Mouse (Mus musculus): ENCODE data around the gene Atp10a. TPM values are rescaled to one million over a fixed set of nuclear protein-coding genes. Genes with fewer than 3 reads are reported as not detected.

Atp10a gene
- 3.9 and 4.7 TPM in 2 replicates for polyA plus RNA-seq (2015; fragmentation: Nextera tagmentation; extraction: Ambion mirVana)

DNA sequence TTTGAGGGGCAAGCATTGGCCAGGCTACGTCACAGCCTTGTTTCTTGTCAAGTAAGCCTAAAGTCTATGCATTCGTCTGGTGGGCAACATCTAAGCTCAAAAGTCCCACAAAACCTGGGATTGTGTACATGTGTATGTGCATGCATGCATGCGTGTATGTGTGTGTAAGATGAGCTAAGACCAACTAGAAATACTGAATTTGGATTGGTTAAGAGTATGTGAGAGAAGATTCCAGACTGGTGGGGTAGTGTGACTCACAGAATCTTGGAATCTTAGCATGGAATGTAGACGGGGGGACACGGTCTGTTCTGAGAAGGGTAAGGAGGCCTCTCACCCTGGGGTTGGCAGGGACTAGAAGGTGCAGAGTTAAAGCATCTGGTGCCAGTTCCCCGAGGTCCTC lies at the start of gene Atp10a:
Gene Atp10a (plus strand): TSS at position 301 of the 400 bp plus-strand sequence.
- Histone ChIP-seq H3K9ac (ENCODE audit: low read length) (no peak within 1 kb of the TSS), H3K27me3 (ENCODE audit: control insufficient read depth, insufficient read depth, low read length) (no peaks in the 10 kb centered on the region), H3K27ac (ENCODE audit: low read length) (no peak within 1 kb of the TSS), H3K4me1 (ENCODE audit: control insufficient read depth, insufficient read depth, low read length) (peaks cover 8% of the 10 kb centered on the region), H3K4me3 (replicated peaks; ENCODE audit: low read length) (no peak within 1 kb of the TSS), H3K4me2 (ENCODE audit: low read depth, low read length) (no peak within 1 kb of the TSS), H3K36me3 (ENCODE audit: control insufficient read depth, insufficient read depth, low read length) (no peaks in the 10 kb centered on the region), H3K9me3 (replicated peaks; ENCODE audit: control insufficient read depth, low read length) (no peaks in the 10 kb centered on the region)
- ATAC-seq (ENCODE audit: insufficient read depth, low FRiP score) = no peak
- WGBS = 82% methylated on average over 6 of the region's 6 CpGs

DNA sequence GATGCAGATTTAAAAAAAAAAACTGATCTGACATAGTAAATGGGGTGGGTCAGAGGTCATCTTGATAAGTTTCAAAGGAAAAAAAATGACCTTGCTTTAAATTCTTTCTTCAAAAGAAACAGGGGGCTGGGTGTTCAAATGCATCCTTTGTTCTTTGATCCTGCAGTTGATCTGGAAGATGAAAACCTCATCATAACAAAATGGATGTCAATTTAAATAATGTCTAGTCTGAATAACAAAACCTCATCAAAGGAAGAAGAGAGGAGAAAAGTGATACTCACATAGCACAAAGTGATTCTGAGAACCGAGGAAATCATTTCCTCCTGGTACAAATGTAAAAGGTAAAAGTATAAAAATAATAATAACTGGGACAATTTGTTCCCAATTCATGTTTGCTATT lies 37.9 kb upstream of the Atp10a start:
- Histone ChIP-seq H3K4me3 (replicated peaks; ENCODE audit: low read length) (no peak overlapping the region), H3K36me3 (ENCODE audit: control insufficient read depth, insufficient read depth, low read length) (no peaks in the 10 kb centered on the region), H3K4me1 (ENCODE audit: control insufficient read depth, insufficient read depth, low read length) (no peaks in the 10 kb centered on the region), H3K27me3 (ENCODE audit: control insufficient read depth, insufficient read depth, low read length) (no peaks in the 10 kb centered on the region), H3K4me2 (ENCODE audit: low read depth, low read length) (no peak overlapping the region), H3K27ac (ENCODE audit: low read length) (no peak overlapping the region), H3K9ac (ENCODE audit: low read length) (no peak overlapping the region), H3K9me3 (replicated peaks; ENCODE audit: control insufficient read depth, low read length) (no peaks in the 10 kb centered on the region)
- WGBS = 35% methylated on average over 1 of the region's 1 CpGs
- no peak for ATAC-seq (ENCODE audit: insufficient read depth, low FRiP score)

DNA sequence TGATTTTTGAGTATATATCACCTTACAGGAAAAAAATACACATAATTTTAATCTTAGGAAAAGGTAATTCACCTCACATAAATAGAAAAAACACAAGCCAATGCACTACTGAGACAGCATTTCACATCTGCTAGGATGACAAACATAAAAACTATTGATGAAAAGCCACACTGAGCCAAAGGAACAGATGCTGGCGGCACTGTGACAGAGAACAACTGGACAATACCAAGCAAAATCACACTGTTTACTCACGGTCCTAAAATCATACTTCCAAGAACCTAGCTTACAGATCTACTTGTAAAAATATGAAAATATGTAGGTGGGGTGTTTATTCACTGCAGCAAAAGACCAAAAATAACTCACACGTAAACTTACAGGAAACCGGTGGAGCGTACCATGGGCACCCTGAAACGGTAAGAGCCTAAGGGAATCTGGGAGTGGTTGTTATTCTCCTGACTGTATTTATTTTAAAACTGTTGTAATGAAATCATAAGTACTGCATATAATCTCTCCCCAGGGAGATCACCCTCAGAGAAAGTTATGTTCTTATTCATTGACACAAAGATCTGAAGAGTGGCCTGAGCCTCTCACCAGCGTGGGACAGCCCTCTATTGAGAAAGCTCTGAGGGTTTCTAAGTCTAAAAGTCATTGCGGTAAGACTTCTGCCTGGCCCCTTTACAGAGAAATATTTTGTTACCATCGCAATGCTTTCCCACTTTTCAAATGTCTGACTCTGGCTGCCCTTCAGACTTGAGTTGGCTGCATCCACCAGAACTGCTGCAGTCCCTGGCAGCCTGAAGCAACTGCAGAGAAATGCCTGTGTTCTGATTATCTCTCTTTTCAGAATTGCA lies 29.4 kb upstream of the Atp10a start:
- 42% methylated on average over 9 of the region's 9 CpGs for WGBS

DNA sequence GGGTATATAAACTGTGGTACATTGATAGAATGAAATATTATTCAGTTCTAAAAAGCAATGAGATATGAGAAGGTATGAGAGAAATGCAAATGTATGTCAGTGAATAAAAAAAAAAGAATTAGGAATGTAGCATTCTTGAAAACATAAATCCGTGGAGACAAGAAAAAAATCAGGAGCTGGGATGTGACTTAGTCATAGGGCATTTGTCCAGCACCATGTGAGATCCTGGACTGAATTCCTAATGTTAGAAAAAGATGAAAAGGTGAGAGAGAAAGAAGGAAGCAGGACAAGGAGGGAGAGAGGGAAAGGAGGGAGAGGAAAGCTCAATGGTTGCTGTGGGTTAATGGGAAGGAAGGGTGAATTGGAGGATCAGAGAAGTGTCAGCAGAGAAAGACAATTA lies 28.6 kb upstream of the Atp10a start:
- WGBS = 53% methylated on average over 1 of the region's 1 CpGs
- Histone ChIP-seq H3K9ac (ENCODE audit: low read length) (no peak overlapping the region), H3K9me3 (replicated peaks; ENCODE audit: control insufficient read depth, low read length) (no peaks in the 10 kb centered on the region), H3K36me3 (ENCODE audit: control insufficient read depth, insufficient read depth, low read length) (no peaks in the 10 kb centered on the region), H3K4me1 (ENCODE audit: control insufficient read depth, insufficient read depth, low read length) (no peaks in the 10 kb centered on the region), H3K27me3 (ENCODE audit: control insufficient read depth, insufficient read depth, low read length) (no peaks in the 10 kb centered on the region), H3K4me3 (replicated peaks; ENCODE audit: low read length) (no peak overlapping the region), H3K4me2 (ENCODE audit: low read depth, low read length) (no peak overlapping the region), H3K27ac (ENCODE audit: low read length) (no peak overlapping the region)
- no peak for ATAC-seq (ENCODE audit: insufficient read depth, low FRiP score)

More for the DNA sequence above, 29.4 kb upstream of the Atp10a start:
- Histone ChIP-seq H3K4me3 (replicated peaks; ENCODE audit: low read length) (no peak overlapping the region), H3K4me2 (ENCODE audit: low read depth, low read length) (no peak overlapping the region), H3K4me1 (ENCODE audit: control insufficient read depth, insufficient read depth, low read length) (no peaks in the 10 kb centered on the region), H3K27ac (ENCODE audit: low read length) (no peak overlapping the region), H3K36me3 (ENCODE audit: control insufficient read depth, insufficient read depth, low read length) (no peaks in the 10 kb centered on the region), H3K9me3 (replicated peaks; ENCODE audit: control insufficient read depth, low read length) (no peaks in the 10 kb centered on the region), H3K9ac (ENCODE audit: low read length) (no peak overlapping the region), H3K27me3 (ENCODE audit: control insufficient read depth, insufficient read depth, low read length) (no peaks in the 10 kb centered on the region)
- ATAC-seq (ENCODE audit: insufficient read depth, low FRiP score) = no peak

DNA sequence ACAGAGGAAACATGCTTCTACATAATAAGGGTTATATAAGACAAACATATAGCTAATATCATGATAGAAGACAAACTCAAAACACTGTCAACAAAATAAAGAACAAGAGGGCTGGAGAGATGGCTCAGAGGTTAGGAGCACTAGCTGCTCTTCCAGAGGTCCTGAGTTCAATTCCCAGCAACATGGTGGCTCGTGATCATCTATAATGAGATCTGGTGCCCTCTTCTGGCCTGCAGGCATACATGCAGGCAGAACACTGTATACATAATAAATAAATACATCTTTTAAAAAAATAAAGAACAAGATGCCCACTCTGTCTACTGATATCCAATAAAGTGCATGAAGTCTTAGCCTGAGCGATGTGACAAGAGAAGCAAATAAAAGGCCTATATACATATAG lies 26.7 kb upstream of the Atp10a start:
- H3K27me3 ChIP-seq (ENCODE audit: control insufficient read depth, insufficient read depth, low read length) = no peaks in the 10 kb centered on the region
- H3K36me3 ChIP-seq (ENCODE audit: control insufficient read depth, insufficient read depth, low read length) = no peaks in the 10 kb centered on the region
- H3K4me2 ChIP-seq (ENCODE audit: low read depth, low read length) = no peak overlapping the region
- no peaks in the 10 kb centered on the region for H3K9me3 ChIP-seq (replicated peaks; ENCODE audit: control insufficient read depth, low read length)
- H3K4me1 ChIP-seq (ENCODE audit: control insufficient read depth, insufficient read depth, low read length) = no peaks in the 10 kb centered on the region
- no peak overlapping the region for H3K9ac ChIP-seq (ENCODE audit: low read length)
- 93% methylated on average over 2 of the region's 2 CpGs for WGBS
- no peak for ATAC-seq (ENCODE audit: insufficient read depth, low FRiP score)
- H3K27ac ChIP-seq (ENCODE audit: low read length) = no peak overlapping the region
- no peak overlapping the region for H3K4me3 ChIP-seq (replicated peaks; ENCODE audit: low read length)

DNA sequence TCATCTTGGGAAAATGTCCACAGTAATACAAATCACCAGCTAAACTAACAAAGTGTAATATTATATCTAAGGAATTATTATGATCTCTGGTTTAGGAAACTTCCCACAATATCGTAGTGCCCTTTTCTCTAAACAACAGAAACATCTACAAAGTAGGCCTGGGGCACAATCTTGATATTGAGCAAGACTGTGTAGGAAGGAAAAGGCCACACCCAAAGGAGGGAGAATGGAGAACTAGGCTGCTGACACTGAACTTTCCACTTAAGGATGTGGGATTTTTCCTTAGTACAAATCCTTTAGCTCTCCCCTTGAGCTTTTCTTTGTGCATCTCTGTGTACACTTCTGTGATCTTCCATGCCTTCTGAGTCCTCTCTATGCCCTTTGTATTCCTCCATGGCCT lies 22.3 kb upstream of the Atp10a start:
- no peak overlapping the region for H3K4me2 ChIP-seq (ENCODE audit: low read depth, low read length)
- no peaks in the 10 kb centered on the region for H3K36me3 ChIP-seq (ENCODE audit: control insufficient read depth, insufficient read depth, low read length)
- H3K9me3 ChIP-seq (replicated peaks; ENCODE audit: control insufficient read depth, low read length) = no peaks in the 10 kb centered on the region
- no peak for ATAC-seq (ENCODE audit: insufficient read depth, low FRiP score)
- no peak overlapping the region for H3K9ac ChIP-seq (ENCODE audit: low read length)
- no peaks in the 10 kb centered on the region for H3K4me1 ChIP-seq (ENCODE audit: control insufficient read depth, insufficient read depth, low read length)
- H3K27ac ChIP-seq (ENCODE audit: low read length) = no peak overlapping the region
- H3K4me3 ChIP-seq (replicated peaks; ENCODE audit: low read length) = no peak overlapping the region
- H3K27me3 ChIP-seq (ENCODE audit: control insufficient read depth, insufficient read depth, low read length) = no peaks in the 10 kb centered on the region
- 70% methylated on average over 1 of the region's 1 CpGs for whole genome bisulfite sequencing

DNA sequence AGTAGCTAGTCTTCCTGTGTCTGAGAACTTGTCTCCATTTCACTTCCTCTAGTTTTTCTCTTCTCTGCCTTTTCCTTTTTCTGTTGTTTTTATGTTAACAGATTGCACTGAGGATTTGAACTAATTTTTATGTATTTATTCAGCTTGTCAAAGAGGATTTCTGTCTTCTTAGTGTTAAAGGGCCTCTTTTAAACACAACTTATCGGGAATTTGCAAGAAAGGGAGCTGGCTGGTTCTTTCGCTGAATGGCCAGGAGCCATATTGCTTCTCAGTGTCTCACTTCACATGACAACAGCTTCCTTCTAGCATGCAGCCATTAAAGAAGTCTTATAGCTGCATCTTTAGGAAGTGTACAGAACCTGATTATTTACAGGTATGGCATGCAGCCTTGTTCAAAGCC lies 16.3 kb upstream of the Atp10a start:
- Histone ChIP-seq H3K36me3 (ENCODE audit: control insufficient read depth, insufficient read depth, low read length) (no peaks in the 10 kb centered on the region), H3K4me2 (ENCODE audit: low read depth, low read length) (no peak overlapping the region), H3K4me1 (ENCODE audit: control insufficient read depth, insufficient read depth, low read length) (no peaks in the 10 kb centered on the region), H3K27me3 (ENCODE audit: control insufficient read depth, insufficient read depth, low read length) (no peaks in the 10 kb centered on the region), H3K9me3 (replicated peaks; ENCODE audit: control insufficient read depth, low read length) (no peaks in the 10 kb centered on the region), H3K27ac (ENCODE audit: low read length) (no peak overlapping the region), H3K4me3 (replicated peaks; ENCODE audit: low read length) (no peak overlapping the region), H3K9ac (ENCODE audit: low read length) (no peak overlapping the region)
- no peak for ATAC-seq (ENCODE audit: insufficient read depth, low FRiP score)
- WGBS = 66% methylated on average over 2 of the region's 2 CpGs

DNA sequence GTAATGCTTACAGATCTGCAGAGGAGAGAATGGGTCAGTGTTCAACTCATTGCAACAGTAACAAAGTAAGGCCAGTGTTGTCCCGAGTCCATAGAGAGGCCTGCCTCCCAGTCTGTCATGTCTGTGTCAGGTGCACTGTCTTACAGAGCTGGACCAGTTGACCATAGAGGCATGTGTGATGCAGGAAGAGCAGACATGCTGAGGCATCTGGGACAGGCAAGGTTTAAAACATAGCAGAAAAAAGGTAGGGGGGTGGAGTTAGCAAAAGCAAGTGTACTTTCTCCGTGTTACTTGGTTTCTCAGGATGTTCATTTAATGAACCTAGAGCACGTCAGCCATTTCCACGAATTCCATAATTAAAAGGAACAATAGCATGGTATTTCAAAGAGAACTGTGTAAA lies 15.5 kb upstream of the Atp10a start:
- H3K9ac ChIP-seq (ENCODE audit: low read length) = no peak overlapping the region
- no peak overlapping the region for H3K4me3 ChIP-seq (replicated peaks; ENCODE audit: low read length)
- no peak overlapping the region for H3K27ac ChIP-seq (ENCODE audit: low read length)
- no peak for ATAC-seq (ENCODE audit: insufficient read depth, low FRiP score)
- no peaks in the 10 kb centered on the region for H3K9me3 ChIP-seq (replicated peaks; ENCODE audit: control insufficient read depth, low read length)
- H3K36me3 ChIP-seq (ENCODE audit: control insufficient read depth, insufficient read depth, low read length) = no peaks in the 10 kb centered on the region
- H3K4me2 ChIP-seq (ENCODE audit: low read depth, low read length) = no peak overlapping the region
- WGBS = 80% methylated on average over 4 of the region's 4 CpGs
- no peaks in the 10 kb centered on the region for H3K27me3 ChIP-seq (ENCODE audit: control insufficient read depth, insufficient read depth, low read length)
- H3K4me1 ChIP-seq (ENCODE audit: control insufficient read depth, insufficient read depth, low read length) = no peaks in the 10 kb centered on the region

DNA sequence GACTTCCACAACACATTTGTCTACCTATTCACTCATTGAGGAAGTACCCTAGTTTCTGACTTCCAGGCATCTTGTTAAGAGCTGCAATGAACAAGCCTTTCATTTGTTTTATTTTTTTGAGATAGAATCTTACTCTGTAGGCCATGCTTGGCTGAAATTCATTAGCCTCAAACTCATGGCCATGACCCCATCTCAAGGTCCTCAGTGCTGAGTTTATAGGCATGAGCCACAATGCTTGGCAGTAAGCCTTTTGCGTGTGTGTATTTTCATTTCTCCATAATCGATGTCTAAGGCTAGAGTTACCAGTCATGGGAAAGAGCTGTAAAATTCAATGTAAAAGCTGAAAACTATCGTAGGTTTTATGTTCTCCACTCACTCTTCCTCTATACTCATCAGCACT lies 14.1 kb upstream of the Atp10a start:
- Histone ChIP-seq H3K4me1 (ENCODE audit: control insufficient read depth, insufficient read depth, low read length) (no peaks in the 10 kb centered on the region), H3K27ac (ENCODE audit: low read length) (no peak overlapping the region), H3K9me3 (replicated peaks; ENCODE audit: control insufficient read depth, low read length) (no peaks in the 10 kb centered on the region), H3K9ac (ENCODE audit: low read length) (no peak overlapping the region), H3K4me3 (replicated peaks; ENCODE audit: low read length) (no peak overlapping the region), H3K36me3 (ENCODE audit: control insufficient read depth, insufficient read depth, low read length) (no peaks in the 10 kb centered on the region), H3K4me2 (ENCODE audit: low read depth, low read length) (no peak overlapping the region), H3K27me3 (ENCODE audit: control insufficient read depth, insufficient read depth, low read length) (no peaks in the 10 kb centered on the region)
- 90% methylated on average over 3 of the region's 3 CpGs for WGBS
- ATAC-seq (ENCODE audit: insufficient read depth, low FRiP score) = no peak
